Mouse (Mus musculus): ENCODE data around the gene Gdf11.

Gene Gdf11

DNA sequence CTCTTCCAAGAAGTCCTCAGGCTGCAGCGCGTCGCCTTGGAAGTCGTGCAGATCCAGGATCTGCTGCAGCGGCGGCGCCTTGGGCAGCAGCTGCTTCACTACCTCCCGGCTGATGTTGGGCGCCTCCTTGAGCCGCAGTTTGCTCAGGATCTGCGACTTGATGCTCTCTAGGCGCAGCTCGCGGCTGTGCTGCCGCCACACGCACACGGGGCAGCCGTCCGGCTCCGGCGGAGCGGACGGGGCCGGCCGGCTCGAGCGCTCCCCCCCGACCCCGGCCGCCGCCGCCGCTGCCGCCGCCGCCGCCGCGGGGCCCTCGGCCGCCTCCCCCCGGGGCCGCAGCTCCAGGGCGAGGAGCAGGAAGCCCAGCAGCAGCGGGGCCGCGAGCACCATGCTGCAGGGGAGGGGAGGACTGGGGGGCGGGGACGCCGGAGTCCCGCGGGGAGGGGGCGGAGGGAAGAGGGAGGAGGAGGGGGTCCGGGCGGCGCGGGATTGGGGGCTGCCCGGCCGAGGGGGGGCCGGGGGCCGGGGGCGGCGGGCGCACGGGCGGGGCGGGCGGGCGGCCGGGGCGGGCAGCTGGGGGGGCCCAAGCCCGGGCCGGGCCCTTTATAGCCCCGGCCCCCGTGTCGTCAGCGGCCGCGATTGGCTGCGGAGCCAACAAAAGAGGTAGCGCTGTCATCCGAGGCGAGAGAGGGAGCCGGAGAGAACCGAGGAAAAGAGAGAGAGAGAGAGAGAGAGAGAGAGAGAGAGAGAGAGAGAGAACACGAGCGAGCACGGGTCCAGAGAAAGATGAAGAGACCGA, at the start of gene Gdf11:
Gdf11 (minus strand) TSS at position 423 of the 799 bp plus-strand sequence.
- no peak for DNase-seq (ENCODE audit: low spot score)

DNA sequence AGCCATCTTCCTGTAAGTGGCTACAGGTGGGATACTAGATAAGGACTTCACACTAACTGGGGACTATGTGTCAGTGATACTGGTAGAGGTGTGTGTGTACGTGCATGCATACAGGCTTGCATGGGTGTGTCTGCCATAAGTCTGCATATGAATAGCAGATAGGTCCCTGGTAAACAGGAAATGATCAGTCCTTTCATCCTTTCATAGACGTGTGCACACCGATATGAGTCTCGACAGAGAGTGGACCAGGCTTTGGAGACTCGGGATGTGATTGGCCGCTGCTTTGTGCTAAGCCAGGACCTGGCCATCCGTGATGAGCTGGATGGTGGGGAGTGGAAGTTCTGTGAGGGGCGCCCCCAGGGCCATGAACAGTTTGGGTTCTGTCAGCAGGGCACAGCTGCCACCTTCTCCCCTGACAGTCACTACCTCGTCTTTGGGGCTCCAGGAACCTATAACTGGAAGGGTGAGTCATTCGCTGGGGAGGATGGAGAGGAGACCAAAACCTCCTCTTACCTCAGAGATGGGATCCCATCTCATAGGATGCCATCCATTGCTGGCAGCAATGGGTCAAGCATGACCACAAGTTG, 49.0 kb upstream of the Gdf11 start:
- DNase-seq (ENCODE audit: low spot score), result no peak

DNA sequence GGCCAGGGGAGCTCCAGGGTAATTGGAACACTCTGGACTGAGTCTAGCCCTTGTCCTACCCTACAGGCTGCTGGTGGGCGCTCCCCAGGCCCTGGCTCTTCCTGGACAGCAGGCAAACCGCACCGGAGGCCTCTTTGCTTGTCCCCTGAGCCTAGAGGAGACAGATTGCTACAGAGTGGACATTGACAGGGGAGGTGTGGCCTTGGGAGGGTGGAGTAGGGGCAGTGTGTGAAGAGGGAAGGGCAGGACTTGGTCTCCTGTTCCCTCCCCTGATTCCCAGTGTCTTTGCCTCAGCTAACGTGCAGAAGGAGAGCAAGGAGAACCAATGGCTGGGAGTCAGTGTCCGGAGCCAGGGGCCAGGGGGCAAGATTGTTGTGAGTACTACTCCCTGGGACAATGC, 47.5 kb upstream of the Gdf11 start:
- no peak for DNase-seq (ENCODE audit: low spot score)

DNA sequence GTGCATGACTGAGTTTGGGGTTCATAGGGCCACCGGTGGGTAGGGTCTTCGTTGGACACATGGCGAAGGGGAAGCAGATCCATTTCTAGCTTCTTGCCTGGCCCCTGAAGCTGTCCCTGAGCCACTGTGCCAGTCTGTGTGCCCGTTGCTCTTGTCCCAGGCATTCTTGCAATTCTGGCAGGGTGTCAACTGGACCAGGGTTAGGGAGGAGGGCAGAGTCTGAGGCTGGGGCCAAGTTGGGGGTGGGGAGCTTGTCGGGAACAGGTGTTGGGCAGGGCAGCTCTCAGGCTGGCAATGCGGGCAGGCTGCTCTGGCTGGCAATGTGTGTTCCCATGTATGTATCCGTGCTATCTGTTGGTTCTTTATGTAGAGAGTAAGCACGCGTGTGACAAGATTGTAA, 46.9 kb upstream of the Gdf11 start:
- DNase-seq (ENCODE audit: low spot score), result no peak

DNA sequence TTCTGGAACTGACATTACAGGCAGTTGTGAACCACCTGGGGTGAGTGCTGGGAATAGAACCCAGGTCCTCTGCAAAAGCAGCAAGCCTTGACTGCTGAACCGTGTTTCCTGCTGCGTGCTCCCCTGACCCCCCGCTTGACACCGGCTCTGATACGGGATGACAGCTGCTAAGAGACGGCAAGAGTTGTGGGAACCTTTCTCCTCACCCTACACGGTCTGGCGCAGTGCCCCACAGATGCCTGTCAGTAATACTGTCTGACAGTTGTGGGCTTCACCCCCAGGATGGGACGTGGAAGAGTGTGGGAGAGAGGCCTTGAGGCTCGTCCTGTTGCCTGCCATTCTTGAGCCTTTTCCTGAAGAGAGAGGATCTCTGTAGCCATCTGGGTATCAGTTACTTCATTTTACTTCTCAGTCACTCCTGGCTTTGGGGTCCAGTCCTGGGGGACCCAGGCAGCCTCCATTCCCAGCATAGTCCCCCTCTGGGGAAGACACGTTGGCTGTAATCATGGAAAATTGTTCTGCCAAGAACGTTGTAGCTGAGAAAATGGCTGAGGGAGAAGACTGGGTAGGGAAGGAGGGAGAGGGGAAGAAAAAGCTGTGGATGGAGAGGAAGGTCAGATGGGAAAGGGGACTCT, 46.4 kb upstream of the Gdf11 start:
- DNase-seq (ENCODE audit: low spot score), result no peak

DNA sequence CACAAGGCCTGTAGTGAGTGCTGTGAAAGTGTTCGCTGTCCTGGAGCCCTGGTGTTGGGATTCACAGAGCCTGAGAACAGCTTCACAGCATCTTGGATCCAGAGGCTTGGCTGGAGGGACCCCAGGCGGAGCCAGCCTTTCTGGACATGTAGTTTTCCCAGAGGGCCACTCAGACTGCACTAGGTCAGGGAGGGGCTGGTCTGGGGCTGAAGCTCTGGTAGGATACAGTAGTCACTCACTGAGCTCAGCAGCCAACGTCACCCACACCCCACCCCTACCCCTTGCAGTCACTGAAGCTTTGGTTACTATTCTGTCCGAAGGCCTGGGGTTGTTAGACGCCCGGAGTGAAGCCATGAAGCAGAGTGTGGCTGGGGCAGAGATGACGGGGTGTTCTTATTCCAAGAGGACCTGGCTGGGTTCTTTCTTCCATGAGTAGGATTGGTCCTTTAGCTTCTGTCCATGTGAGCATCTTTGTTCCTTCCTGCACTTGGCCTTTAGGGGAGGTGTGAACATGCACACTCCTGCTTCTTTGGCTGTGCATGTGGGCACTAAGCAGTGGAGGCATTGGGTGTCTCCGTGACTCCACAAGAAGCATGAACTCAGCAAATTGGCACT, 44.4 kb upstream of the Gdf11 start:
- no peak for DNase-seq (ENCODE audit: low spot score)

DNA sequence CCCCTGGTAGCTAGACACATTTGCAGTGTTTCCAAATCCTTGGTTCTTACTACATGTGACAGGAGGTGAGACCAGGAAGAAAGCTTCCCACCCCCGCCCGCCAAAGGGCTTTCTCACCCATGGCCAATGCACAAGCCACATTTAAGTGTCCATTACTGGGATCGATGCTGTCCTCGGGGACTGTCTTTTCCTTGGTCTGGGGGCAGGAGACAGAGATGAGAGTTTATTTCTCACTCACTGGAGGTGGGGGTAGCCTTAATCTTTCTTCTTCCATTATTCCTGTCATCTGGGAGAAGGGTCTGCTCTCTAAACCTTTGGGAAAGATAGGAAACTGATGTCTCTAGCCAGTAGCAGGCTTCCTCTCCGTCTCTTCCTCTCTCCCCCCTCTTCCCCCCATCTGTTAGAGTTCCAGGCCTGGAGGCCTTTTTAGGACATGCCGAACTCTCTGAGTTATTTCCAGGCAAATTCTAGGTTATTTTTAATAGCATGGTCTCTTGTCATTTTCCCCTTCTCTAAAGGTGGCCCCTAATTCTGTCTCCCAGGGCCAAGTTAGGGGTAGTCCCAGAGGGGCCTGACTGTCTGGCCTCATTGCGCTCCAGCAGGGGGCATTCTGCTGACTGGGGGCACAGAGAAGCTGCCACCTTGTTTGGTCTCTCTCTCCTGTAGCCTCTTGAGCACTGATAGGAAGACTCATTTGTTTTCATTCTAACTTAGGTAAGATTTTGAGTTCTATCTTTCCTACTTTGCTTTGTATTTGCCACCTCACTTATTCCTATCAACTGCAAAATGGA, 43.7 kb upstream of the Gdf11 start:
- DNase-seq (ENCODE audit: low spot score), result no peak

DNA sequence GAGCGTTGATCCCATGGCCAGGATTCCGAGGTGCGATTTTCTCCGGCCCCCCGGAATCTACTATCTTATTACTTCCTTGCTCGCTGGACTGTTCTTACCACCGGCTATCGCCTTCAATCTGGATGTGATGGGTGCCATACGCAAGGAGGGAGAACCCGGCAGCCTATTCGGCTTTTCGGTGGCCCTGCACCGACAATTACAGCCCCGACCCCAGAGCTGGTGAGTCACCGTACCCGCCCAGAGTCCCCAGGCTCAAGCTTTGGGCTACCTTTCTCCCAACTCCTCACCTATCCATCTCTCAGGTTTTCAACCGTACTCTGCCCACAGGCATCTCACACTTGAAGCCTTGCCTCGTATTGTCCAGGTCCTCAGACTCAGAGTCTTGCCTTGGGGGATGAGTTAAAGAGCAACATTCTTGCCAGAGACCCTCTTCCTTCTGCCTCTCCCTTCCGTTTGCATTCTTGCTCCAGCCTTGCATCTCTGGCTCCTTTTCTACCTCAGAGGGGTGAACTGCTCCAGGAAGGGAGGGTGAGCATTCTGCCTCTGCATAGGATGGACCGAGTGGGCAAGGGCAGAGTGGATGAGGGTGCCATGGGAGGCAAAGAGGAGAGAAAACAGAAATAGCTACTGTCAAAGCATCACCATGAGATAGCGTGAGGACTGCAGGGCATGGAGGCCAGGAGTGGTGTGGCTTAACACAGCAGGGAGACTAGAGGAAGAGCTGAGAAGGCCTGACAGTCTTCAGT, 42.6 kb upstream of the Gdf11 start:
- no peak for DNase-seq (ENCODE audit: low spot score)

DNA sequence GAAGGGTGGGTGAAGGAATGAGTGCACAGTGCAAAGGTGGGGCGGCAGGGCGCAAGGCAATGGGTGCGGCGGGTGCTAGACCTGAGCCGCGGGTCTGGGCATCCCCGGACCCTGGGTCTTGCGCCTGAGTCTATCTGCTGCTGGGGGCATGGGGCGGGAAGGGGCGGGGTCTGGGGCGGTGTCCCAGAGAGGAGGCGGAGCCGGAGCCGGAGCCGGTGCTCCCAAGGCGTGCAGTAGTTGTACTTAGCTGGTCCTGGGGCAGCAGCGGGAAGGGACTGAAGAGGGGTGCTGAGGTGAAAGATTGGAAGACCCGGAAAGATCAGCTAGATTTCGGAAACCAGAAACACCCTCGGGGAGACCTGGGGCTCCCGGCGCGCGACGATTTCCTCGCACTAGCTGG, 42.1 kb upstream of the Gdf11 start, which contains the start of gene Itga7:
Itga7 (plus strand) TSS at position 245 of the 400 bp plus-strand sequence.
- DNase-seq (ENCODE audit: low spot score), result no peak

DNA sequence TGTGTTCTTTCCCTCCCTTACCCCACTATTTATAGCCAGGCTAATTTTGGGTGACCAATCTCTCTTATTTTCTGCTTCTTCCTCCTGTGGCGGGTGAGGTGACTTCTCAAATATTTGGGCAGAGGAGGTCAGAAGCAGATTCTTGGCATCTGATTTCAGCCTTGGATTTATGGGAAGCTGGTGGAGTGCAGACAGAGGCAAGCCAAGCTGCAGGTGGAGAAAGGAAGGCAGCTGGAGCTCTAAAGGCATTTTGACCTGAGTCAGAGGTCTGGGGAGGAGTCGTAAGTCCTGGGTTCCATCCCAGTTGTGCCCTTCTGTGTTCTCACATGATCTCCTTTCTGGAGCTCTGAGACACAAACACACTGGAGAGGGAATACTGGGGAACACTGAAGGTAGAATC, 39.9 kb upstream of the Gdf11 start:
- no peak for DNase-seq (ENCODE audit: low spot score)

DNA sequence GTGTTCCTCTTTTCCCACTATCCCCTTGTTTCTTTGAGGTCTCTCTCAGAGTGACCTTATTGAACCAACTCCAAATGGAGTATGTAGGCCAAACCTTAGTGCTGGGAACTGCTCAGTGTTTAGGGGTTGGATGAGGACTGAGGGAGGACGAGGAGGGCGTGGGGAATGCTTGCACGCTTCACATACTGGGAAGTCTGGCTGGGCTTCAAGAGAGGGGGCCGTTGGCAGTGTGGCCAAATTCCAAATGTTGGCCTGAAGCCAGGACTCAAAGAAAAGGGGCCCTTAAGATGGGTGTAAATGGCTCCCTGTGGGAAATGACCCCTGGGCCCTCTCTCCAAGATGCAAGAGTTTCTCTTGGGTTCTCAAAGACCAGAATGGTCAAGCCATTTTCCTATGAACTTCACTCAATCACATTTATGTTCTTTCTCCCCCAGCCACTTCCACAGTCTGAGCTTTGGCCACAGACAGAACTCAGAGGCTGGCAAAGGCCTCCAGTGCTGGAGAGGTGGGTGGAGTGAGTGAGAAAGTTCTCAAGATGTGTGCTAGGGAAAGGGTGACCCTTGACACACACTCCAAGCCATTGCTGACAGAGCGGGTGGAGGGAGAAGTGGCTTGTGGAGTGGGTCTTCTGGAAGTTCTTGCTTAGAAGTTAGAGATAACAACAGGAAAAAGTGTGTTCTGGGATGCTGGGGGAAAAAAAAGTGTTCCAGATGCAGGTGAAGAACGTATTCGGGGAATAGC, 38.3 kb upstream of the Gdf11 start:
- DNase-seq (ENCODE audit: low spot score), result no peak

DNA sequence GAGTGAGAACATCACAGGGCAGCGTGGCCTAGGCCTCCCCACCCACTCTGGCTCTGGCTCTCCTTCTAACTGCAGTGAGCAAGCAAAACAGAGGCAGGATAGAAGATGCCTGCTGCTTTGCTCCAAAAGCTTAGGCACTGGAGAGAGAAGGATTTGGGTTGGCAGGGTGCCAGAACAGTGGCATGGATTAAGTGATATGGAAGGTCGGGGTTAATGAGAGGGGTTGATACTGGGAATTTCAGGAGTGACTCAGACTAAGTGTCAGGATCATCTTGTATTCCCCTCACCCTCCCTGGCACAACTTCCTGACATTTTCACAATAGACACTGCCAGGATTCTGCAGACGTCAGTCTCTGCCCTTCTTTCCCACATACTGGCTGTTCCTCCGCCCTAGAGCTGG, 36.8 kb upstream of the Gdf11 start:
- DNase-seq (ENCODE audit: low spot score), result no peak

DNA sequence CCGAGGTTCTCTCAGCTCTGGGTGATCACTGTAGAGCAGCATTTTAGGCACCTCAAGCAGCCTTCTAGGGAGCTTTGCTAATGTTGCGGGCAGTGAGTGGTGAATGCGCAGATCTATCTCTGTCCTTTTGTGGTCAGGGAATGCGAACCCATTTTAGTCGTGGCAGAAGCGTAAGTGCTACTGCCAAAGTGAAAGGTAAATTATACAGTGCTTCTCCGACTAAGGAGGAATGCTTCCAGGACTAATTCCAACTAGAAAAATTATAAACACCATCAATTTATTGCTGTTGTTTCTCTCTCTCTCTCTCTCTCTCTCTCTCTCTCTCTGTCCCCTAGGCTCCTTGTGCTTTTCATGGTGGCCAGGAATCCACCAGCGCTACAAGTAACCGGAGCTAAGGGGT, 32.4 kb upstream of the Gdf11 start, which contains the start of gene Bloc1s1:
Bloc1s1 (minus strand) TSS at position 101 of the 400 bp plus-strand sequence.
- DNase-seq (ENCODE audit: low spot score), result no peak

DNA sequence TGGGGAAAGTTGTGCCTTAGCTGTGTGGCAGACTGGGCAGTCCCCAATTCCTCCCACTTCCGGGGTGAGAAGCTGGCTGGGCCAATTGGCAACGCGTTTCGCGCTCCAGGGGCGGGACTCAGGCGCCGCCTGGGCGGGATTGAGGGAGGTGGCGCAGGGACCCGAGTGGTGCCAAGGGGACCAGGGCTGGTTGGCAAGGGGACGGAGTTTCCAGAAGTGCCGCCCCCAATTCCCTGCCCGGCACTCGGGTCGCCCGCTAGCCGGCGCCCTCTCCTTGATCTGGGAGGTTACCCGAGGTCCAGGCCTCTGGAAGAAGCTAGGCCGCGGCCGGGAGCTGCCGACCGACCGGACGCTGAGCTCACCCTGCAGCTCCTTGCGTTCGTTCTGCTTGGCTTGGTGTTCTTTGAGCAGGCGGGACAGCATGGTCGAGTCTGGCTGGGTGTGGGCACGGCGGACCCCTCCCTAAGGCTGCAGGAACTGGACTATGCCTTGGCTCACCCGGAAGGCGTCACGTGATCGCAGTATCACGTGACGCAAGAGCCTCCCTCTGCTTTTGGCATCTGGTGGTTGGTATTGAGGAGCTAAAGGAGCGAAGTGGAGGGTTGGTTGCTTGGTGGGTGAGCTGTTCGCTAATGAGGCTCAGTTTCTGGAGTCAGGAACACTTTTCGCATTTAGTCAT, 31.6 kb upstream of the Gdf11 start:
- peak; percentile 90 for DNase-seq (ENCODE audit: low spot score)

DNA sequence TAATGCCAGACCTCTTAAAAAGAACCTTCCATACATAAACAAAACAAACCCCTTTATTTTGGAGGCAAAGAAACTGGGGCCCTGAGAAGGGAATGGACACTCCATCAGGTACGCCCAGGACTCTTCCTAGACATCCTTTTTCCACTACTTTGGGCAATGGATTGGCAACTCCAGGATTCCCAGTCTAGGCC, 31.2 kb upstream of the Gdf11 start, which contains the start of gene Rdh5:
Rdh5 (minus strand) TSS at position 67 of the 191 bp plus-strand sequence.
- DNase-seq (ENCODE audit: low spot score), result no peak

DNA sequence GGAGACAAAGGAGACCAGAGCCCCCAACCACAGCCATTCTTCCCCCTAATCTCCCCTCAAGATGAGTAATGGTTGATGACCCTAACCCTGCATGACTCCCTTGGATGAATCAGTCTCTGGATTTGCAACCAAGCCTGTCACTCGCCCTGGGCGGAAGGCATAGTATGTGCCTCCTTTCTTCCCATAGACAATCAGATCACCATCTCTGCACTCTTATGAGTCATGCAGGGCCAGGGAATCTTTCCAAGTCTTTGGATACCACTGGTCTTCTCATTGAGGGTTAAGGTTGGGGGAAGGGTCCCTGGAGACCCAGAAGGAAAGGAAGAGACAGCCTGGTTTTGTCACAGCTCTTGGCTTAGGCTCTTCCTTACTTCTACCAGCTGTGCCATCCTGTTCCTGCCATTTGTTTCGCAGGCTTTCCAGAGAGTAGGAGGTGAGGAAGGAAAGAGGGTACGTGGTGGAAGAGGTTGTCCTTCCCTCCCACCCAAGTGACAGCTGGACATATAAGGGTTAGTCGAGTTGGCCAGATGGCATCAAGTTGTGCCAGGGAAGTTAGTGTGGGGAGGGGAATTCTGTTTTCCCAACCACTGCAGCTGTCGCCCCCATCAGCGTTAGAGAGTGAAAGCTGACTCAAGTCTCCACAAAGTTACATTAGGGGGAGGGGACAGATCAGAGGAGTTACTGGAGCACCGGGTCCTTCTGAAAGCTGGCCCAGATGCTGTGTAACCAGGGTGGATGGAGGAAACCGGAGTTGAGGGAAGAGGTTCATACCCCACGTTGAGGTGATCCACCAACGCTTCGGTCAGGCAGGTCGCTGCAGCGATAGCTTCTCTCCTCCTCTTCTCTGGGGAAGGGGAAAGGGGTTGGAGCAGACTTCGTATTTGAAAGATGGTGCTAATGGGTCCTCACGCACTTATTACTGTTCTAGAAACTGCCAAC, 30.6 kb upstream of the Gdf11 start:
- DNase-seq (ENCODE audit: low spot score), result no peak

DNA sequence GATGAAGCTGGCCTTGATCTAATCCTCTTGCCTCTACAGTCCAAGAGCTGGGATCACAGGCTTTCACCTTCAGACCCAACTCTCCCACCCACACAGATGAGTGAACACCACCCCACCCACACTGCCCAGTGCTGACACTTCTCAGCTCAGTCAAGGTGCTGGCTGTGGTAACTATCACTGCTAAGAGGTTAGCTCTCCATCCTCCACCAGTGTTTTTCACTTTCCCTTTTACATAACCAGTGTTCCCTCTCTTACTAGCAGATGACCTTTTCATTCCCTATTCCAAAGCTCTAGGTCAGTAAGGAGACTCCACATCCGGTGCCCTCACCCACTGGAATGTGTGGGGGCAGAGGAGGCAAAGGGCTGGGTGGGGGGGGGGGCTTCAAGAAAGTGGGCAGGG, 29.7 kb upstream of the Gdf11 start:
- DNase-seq (ENCODE audit: low spot score), result no peak

DNA sequence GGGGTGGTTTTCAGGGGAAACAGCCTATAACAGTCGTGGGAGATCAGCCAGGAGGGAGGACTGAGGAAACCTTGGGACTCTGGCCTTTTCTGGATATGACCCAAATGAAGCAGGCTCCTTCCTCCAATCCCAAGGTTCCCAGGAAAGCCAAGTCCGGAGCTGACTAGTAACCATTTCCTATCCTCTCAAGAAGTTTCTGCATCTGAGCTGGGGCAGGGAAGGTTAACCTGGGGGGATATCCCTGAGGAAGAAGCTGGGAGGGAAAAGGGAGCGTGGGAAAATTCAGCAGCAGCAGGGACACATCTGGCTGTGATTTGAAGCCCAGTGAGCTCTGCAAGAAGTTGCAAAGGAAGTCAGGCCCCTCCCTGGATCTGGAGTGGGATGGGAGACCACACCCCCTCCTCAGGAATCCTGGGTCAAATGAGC, 29.2 kb upstream of the Gdf11 start:
- DNase-seq (ENCODE audit: low spot score), result no peak

DNA sequence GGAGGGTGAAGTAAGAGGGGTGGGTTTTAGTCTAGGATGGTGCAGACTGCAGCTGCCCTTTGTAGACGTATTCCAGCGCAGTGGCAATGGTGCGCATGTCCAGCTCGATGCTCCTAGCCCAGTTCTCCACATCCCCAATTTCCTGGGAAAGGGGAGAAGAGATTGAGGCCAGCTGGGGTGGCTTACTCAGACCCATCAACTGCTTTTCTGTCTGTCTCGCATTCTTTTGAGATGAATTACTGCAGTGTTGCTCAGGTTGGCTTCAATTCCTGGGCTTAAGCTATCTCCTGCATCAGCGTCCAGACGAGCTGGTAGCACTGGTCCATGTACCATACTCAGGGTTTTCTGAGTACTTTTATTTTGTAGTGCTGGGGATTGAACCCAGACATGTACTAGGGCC, 28.4 kb upstream of the Gdf11 start:
- DNase-seq (ENCODE audit: low spot score), result no peak
